Mouse (Mus musculus): ENCODE measurements around the gene Ncoa6.

Gene Ncoa6

DNA sequence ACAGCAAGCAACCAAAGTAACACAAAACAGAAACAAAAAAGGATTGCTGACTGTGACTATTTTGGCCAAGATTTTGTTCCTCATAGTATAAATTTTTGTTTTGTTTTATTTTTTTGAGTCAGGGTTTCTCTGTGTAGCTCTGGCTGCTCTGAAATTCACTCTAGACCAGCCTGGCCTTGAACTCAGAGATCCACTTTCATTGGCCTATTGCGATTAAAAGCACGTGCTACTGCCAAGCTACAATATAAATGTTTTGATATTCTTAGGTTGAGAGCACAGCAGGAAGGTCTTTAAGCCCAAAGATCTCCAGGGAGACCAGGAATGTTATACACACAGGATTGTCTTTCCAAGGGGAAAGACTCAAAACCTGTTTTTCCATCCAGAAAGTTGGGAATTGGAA, 30.2 kb downstream of the Ncoa6 start:
- in situ Hi-C loops (cut with MboI, MseI): no loop called here

DNA sequence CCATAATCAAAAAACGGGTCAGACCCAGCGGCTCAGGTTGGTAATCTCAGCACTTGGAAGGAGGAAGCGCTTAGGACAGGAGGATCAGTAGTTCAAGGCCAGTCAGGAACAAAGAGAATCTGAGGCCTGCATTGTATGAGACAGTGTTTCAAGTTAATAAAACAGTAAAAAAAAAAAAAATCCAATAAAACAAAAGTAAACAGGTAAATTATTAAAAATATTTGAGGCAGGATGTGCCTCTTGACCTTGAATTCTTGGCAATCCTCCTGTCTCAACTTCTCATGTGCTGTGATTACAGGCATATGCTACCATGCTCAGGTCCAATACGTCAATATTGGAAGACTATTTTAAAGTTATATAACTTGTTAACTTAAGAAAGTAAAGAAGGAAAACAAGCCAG, 30.8 kb downstream of the Ncoa6 start:
- in situ Hi-C loops (cut with MboI, MseI): no loop called here

GRCm38 (mm10) chr2:155436445-155436844, 37.2 kb downstream of the Ncoa6 start:
- in situ Hi-C loops (cut with MboI, MseI): no loop called here

DNA sequence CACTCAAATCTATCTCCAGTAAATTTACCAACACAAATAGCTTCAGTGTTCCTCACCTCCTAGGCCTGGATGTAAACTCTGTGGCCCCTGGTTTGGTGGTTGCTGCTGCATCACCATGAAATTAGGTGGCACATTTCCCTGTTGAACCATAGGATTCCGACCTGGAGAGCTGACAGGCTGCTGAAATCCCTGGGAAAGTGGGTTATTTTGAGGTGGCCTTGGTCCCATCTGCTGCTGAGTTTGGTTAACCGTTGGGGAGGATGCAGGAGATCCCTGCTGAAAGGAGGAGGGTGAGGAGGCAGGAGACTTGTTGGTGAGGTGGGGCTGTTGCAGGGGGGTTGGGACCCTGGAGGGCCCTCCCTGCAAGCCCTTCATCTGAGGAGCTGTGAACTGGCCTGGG, 52.8 kb downstream of the Ncoa6 start:
- in situ Hi-C loops (cut with MboI, MseI): no loop called here

- in situ Hi-C loops (cut with MboI, MseI): loop anchor here (10.0 kb wide), 1 partner anchor 1050 kb away; no protein-coding TSS in a partner anchor
These were observed 69.1 kb downstream of the Ncoa6 start for GRCm38 (mm10) chr2:155404635-155405034.

GRCm38 (mm10) chr2:155401926-155402325, 71.8 kb downstream of the Ncoa6 start:
- in situ Hi-C loops (cut with MboI, MseI): loop anchor here (10.0 kb wide), 1 partner anchor 1053 kb away; no protein-coding TSS in a partner anchor

- in situ Hi-C loops (cut with MboI, MseI): loop anchor here (10.0 kb wide), 1 partner anchor 1055 kb away; no protein-coding TSS in a partner anchor
These were observed 73.4 kb downstream of the Ncoa6 start for GRCm38 (mm10) chr2:155400276-155400675.

GRCm38 (mm10) chr2:155394586-155394985, 79.1 kb downstream of the Ncoa6 start:
- in situ Hi-C loops (cut with MboI, MseI): no loop called here

- in situ Hi-C loops (cut with MboI, MseI): loop anchor here (5.0 kb wide), 1 partner anchor 36 kb away; no protein-coding TSS in a partner anchor
These were observed 85.1 kb downstream of the Ncoa6 start for GRCm38 (mm10) chr2:155388573-155388972.

GRCm38 (mm10) chr2:155387052-155387451, 86.6 kb downstream of the Ncoa6 start:
- in situ Hi-C loops (cut with MboI, MseI): loop anchor here (5.0 kb wide), 1 partner anchor 35 kb away; no protein-coding TSS in a partner anchor

DNA sequence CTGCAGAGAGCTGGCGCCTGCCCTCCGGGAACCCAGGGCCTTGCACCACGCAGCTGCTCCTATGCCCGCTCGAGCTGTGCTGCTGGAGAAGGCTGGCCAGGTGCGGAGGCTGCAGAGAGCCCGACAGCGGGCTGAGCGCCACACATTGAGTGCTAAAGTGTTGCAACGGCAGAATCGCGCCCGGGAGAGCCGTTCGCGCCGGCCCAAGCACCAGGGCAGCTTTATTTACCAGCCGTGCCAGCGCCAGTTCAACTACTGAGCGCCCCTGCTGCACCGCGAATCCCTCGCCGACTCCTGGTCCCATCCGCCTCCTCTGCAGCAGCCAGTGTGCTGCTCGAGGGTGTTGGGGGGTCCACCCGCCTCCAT, 87.2 kb downstream of the Ncoa6 start:
- in situ Hi-C loops (cut with MboI, MseI): loop anchor here (5.0 kb wide), 1 partner anchor 34 kb away; no protein-coding TSS in a partner anchor

- in situ Hi-C loops (cut with MboI, MseI): loop anchor here (5.0 kb wide), 1 partner anchor 34 kb away; no protein-coding TSS in a partner anchor
These were observed 87.8 kb downstream of the Ncoa6 start for GRCm38 (mm10) chr2:155385731-155386533.

- in situ Hi-C loops (cut with MboI, MseI): loop anchor here (5.0 kb wide), 1 partner anchor 33 kb away; no protein-coding TSS in a partner anchor
These were observed 88.6 kb downstream of the Ncoa6 start for GRCm38 (mm10) chr2:155385090-155385489.

GRCm38 (mm10) chr2:155382791-155383438, 90.8 kb downstream of the Ncoa6 start:
- in situ Hi-C loops (cut with MboI, MseI): no loop called here

DNA sequence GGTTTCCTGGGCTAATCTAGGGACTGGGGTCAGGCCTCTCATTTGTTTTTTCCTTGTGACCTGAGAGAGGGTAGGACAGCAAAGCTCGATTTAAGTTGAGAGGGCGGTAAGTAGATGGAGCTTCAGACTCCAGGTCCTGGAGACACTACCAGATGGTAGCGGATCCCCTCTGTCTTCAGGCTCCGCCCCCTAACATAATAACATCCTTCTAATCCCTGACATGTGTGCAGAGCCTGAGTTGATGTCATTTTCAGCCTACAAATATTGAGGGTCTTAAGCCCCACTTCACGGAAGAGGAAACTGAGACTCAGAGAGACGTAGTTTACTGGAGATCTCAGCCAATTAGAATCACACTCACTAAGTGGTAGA, 91.4 kb downstream of the Ncoa6 start:
- in situ Hi-C loops (cut with MboI, MseI): no loop called here

- in situ Hi-C loops (cut with MboI, MseI): no loop called here
These were observed 91.9 kb downstream of the Ncoa6 start for GRCm38 (mm10) chr2:155381643-155382331.

GRCm38 (mm10) chr2:155381060-155381437, 92.6 kb downstream of the Ncoa6 start:
- in situ Hi-C loops (cut with MboI, MseI): no loop called here

DNA sequence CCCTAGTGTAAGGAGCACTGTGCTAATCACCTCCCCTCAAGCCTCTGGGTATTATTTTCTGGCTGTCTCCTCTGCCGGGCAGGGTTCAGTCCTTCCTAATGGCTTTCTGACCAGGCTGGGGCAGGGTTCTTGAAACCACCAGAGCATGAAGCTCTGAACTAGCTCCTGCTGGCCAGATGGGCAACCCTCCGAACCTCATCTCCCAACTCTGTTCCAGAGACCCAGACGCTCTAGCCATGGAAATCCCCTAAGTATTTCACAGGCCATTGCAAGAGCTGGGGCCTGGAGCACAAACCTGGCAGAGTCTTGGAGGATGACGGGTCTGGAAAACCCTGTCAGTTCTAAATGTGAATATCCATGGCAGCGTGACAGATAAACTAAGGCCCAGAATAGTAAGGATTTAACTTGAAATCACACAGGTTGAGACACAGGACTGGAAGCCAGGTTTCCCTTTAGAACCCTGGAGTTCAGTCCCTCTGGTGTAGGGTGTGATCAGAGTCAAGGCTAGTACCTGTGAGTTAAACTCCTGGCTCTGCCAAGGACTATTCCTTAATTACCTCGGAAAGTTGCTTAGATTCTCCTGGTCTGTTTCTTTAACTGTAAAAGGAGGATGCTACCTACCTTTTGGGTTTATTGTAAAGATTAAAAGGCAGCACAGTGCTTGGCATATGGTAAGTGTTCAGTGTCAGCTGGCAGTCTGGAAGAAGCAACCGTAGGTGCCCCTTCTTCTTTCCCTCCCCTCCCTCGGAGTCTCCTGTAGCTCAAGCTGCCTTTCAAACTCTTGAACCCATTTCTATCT, 93.2 kb downstream of the Ncoa6 start, which contains the start of gene Trp53inp2:
Gene Trp53inp2 (plus strand): TSS at position 799 of the 799 bp plus-strand sequence.
- in situ Hi-C loops (cut with MboI, MseI): no loop called here

- in situ Hi-C loops (cut with MboI, MseI): no loop called here
These were observed 97.5 kb downstream of the Ncoa6 start for GRCm38 (mm10) chr2:155376191-155376590.

- in situ Hi-C loops (cut with MboI, MseI): no loop called here
These were observed 99.2 kb downstream of the Ncoa6 start for GRCm38 (mm10) chr2:155374521-155374920.

DNA sequence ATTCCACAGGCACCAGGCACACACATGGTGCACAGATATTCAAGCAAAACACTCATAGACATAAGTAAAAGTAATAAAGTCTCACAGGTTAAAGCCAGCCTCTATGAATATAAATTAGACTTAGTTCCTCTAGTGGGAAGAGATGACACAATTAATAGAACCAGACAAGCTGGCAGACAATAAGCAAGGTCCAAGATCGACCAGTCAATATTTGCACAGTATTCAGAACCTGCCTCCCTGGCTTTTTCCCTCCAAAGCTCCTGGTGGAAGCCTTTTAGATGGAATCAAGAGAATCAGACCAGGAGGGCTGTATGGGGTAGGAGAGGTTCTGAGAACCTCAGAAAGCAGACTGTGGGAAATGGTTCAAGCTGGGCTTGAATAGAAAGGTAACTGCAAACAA, 99.8 kb downstream of the Ncoa6 start:
- in situ Hi-C loops (cut with MboI, MseI): no loop called here
